Mouse (Mus musculus) spleen, postnatal 10 days (tissue): Measurements from ENCODE around the gene Spata20.

Experiments used
- DNase-seq, 2 experiments: peaks; one replicate each; pipeline ENCODE4 v3.0.0; 2021 to 2022; ENCODE audit warnings: low spot score in 2 of 2

The Spata20 gene

GRCm38 (mm10) chr11:94482738-94483137, 3.2 kb downstream of the Spata20 start:
- no peak for DNase-seq

GRCm38 (mm10) chr11:94481963-94482362, 4.0 kb downstream of the Spata20 start:
- no peak for DNase-seq

GRCm38 (mm10) chr11:94480382-94480781, 5.6 kb downstream of the Spata20 start:
- no peak for DNase-seq

GRCm38 (mm10) chr11:94477651-94478050, 8.3 kb downstream of the Spata20 start:
- no peak for DNase-seq

GRCm38 (mm10) chr11:94475722-94476121, 10.3 kb downstream of the Spata20 start:
- DNase-seq: no peak

- DNase-seq: peak in 1 of 2 experiments; percentile 40
Observed at GRCm38 (mm10) chr11:94474544-94474910, 11.5 kb downstream of the Spata20 start.

GRCm38 (mm10) chr11:94473707-94474543, 12.1 kb downstream of the Spata20 start, which contains the start of gene Cacna1g:
Gene Cacna1g, minus strand, starts transcription at chr11:94474198.
- peak in 1 of 2 experiments; percentile 76 for DNase-seq

GRCm38 (mm10) chr11:94472916-94473706, 12.9 kb downstream of the Spata20 start:
- DNase-seq: no peak

- no peak for DNase-seq
Observed at GRCm38 (mm10) chr11:94472585-94472915, 13.4 kb downstream of the Spata20 start.

GRCm38 (mm10) chr11:94471740-94472584, 14.0 kb downstream of the Spata20 start:
- no peak for DNase-seq

GRCm38 (mm10) chr11:94470391-94470790, 15.6 kb downstream of the Spata20 start:
- DNase-seq: no peak

- DNase-seq: no peak
Observed at GRCm38 (mm10) chr11:94469136-94470064, 16.6 kb downstream of the Spata20 start.

GRCm38 (mm10) chr11:94468582-94469064, 17.4 kb downstream of the Spata20 start:
- DNase-seq: no peak

- no peak for DNase-seq
Observed at GRCm38 (mm10) chr11:94466333-94466855, 19.6 kb downstream of the Spata20 start.

GRCm38 (mm10) chr11:94464170-94464569, 21.8 kb downstream of the Spata20 start:
- DNase-seq: no peak

- DNase-seq: no peak
Observed at GRCm38 (mm10) chr11:94461856-94462255, 24.1 kb downstream of the Spata20 start.

GRCm38 (mm10) chr11:94457001-94457400, 29.0 kb downstream of the Spata20 start:
- DNase-seq: peak in 1 of 2 experiments; percentile 37

- peak; percentile 62 to 76 for DNase-seq
Observed at GRCm38 (mm10) chr11:94456347-94456746, 29.6 kb downstream of the Spata20 start.

- DNase-seq: peak; percentile 62 to 74
Observed at GRCm38 (mm10) chr11:94455161-94455820, 30.7 kb downstream of the Spata20 start.

GRCm38 (mm10) chr11:94454756-94455155, 31.2 kb downstream of the Spata20 start:
- DNase-seq: no peak
